Mouse (Mus musculus) natural killer cell, adult 2 months (primary cell): ENCODE measurements around the gene Atrnl1.
"Not testable (repeated sequence)": the region's sequence is repeated elsewhere in the genome, so short reads cannot be mapped to it uniquely, and the experiment has no call there.

Source experiments
- DNase-seq, 2 experiments: peaks; one replicate each; pipeline ENCODE4 v3.0.0; 2022; ENCODE audit warnings: low spot score in 2 of 2

The Atrnl1 gene

DNA sequence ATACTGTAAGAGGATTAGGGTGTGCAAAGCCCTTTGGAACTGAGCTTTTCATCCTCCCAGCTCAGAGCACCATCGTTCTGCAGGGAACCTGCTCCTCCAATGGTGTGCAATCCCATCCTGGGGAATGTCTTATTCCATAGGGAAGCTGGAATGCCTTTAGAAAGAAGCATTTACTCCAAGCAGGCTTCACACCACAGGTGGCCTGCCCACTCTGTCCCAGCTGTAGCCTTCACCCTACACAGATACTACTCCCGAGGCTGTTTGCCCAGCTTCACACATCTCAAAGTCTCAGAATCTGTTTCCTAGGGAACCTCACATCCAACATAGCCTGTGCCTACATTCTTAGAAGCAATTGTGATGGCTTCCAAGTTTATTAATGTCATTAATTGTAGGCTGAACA lies 418.8 kb downstream of the Atrnl1 start:
- no peak for DNase-seq

- DNase-seq, result no peak
Observed at GRCm38 (mm10) chr19:58033241-58033640, 422.4 kb downstream of the Atrnl1 start.

GRCm38 (mm10) chr19:58036166-58036565 lies 425.3 kb downstream of the Atrnl1 start:
- no peak for DNase-seq

- DNase-seq, result no peak
Observed at GRCm38 (mm10) chr19:58043120-58043519, 432.3 kb downstream of the Atrnl1 start.

- no peak for DNase-seq
Observed at GRCm38 (mm10) chr19:58043550-58043949, 432.7 kb downstream of the Atrnl1 start.

DNA sequence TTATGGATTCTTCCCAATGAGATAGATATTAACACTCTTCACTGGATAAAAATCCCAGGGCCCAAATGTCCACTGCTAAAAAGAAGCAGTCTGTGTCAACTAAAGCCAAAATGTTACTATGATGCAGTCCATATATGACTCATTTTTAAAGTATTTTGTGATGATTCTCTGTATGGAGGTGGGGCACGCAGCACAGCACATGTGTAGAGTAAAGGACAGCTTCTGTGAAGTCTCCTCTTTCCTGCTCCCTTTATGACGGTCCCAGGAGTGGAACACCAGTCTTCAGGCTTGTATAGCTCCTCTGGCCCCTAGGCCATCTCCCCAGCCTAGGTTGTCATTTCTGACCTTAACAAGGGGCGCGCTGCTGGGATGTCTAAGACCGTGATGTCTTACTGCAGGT lies 434.0 kb downstream of the Atrnl1 start:
- DNase-seq, result no peak

GRCm38 (mm10) chr19:58046656-58047055 lies 435.8 kb downstream of the Atrnl1 start:
- DNase-seq, result no peak

- DNase-seq, result not testable (repeated sequence)
Observed at GRCm38 (mm10) chr19:58050410-58050809, 439.6 kb downstream of the Atrnl1 start.

DNA sequence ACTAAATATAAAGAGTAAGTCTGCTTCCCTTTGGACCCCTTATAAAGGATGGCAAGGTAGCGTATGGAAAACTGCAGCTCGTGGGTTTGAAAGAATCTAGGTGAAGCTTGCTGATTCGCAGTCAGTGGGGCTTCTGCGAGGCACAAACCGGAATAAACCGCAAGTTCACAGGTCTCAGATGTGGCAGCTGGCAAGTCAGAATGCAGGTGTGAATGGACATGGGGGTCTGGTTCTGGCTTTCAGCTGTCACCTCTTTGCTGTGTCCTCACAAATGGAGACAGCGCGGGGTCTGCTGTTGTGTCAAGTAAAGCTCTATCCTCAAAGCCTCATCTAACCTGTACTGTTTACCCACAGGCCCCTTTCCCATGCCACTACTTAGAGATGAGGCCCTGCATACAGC lies 440.2 kb downstream of the Atrnl1 start:
- DNase-seq, result no peak

DNA sequence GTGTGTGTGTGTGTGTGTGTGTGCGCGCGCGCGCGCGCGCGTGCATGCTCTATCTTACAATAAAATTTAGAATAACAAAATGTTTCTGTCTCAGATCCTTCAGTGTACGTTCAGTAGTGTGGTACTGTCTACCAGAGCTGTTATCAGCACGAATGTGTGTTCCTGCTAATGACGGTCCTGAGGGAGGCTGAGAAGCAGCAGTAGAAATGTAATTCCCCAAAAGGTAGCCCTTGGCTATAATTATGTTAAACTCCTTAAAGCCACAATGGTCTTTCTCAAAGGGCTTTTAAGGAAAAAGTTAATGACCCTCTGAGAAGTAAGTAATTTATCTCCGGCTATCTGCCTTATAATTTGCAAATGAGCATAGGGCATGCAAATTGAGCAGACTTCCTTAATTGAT lies 441.1 kb downstream of the Atrnl1 start:
- no peak for DNase-seq

GRCm38 (mm10) chr19:58052444-58053135 lies 441.8 kb downstream of the Atrnl1 start:
- no peak for DNase-seq

GRCm38 (mm10) chr19:58059719-58060118 lies 448.9 kb downstream of the Atrnl1 start:
- DNase-seq, result no peak

GRCm38 (mm10) chr19:58060199-58060853 lies 449.5 kb downstream of the Atrnl1 start:
- DNase-seq, result no peak

GRCm38 (mm10) chr19:58060854-58061358 lies 450.1 kb downstream of the Atrnl1 start:
- DNase-seq, result no peak

- DNase-seq, result no peak
Observed at GRCm38 (mm10) chr19:58061933-58062332, 451.1 kb downstream of the Atrnl1 start.

DNA sequence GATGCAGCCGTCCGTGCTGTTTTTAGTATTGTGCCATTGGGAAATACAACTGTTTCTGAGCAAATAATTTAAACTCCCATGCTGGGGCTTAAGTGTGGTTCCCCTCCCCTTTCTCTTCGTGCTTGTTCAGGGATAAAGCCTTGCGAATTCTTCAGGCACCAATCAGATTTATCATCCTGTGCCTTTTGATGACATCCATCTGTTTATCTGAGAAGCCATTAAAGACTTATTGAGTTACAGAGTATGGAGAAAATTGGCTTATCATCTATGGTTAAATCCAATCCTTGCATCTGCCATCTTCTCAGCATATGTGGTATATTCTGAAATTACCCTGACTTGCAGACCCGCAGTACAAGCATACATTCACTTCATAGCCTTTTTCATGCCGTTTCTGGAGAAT lies 452.7 kb downstream of the Atrnl1 start:
- DNase-seq, result no peak

DNA sequence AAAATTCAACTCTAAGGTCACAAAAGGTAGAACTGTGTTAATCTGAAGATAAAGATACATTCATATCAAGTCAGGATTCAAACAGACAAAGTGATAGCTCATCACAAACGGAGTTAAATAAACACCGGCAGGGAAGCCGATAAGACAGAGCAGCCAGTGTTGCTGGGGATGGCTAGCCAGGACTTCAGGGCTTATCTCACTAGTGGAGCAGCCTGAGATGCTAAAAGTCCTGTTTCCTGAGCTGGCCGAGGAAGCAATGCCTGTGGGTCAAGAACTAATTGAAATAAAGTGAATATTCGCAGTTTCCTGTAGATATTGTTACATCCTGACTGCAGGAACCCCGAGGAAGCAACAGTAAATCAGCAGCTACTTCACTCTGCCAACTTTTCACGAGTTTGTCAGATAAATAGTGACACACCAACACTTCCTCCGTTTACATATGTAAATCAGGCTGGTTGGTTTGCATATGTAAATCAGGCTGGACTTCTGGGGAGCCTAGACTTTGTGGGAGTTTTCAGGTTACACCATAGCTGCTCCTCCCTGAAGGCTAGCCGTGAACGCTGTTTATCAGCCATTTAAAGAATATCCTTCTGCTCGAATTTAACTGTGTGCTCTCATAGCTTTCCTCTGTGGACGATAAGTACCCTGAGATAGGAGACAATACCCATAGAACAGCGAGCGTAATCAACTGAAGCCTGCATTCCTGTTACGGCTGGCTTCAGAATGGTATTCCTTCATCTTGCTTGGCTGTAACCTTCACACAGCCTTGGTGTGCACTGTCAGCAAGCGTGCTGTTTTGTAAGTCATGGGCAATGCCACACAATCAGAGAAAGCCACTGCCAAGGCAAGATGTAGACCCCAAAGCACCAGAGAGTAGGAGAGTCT lies 453.5 kb downstream of the Atrnl1 start:
- DNase-seq, result no peak

- DNase-seq, result peak in 1 of 2 experiments; percentile 22
Observed at GRCm38 (mm10) chr19:58065001-58065314, 454.1 kb downstream of the Atrnl1 start.

- no peak for DNase-seq
Observed at GRCm38 (mm10) chr19:58065514-58065913, 454.7 kb downstream of the Atrnl1 start.

- no peak for DNase-seq
Observed at GRCm38 (mm10) chr19:58068114-58068513, 457.3 kb downstream of the Atrnl1 start.

GRCm38 (mm10) chr19:58068958-58069357 lies 458.1 kb downstream of the Atrnl1 start:
- no peak for DNase-seq

- no peak for DNase-seq
Observed at GRCm38 (mm10) chr19:58072404-58072803, 461.6 kb downstream of the Atrnl1 start.
